Mouse (Mus musculus) myocyte (in vitro differentiated cells): ENCODE results near the gene Creb3l1.

Experiments used
- E2F4 ChIP-seq: IDR thresholded peaks from one replicate; pipeline ENCODE4 v1.6.1; 2011; ENCODE audit warnings: mild to moderate bottlenecking, control low read depth, moderate library complexity; ENCODE audit not compliant: insufficient read depth
- MAX ChIP-seq: IDR thresholded peaks from one replicate; pipeline ENCODE4 v1.6.1; 2011; ENCODE audit warnings: low read depth, mild to moderate bottlenecking, control low read depth
- MYOD1 ChIP-seq, 3 experiments: IDR thresholded peaks; one replicate each; pipeline ENCODE4 v1.6.1; 2011; ENCODE audit warnings: control low read depth in 2 of 3, low read depth in 2 of 3, mild to moderate bottlenecking in 2 of 3, moderate library complexity in 1 of 3; ENCODE audit not compliant: insufficient read length in 2 of 3, control insufficient read depth in 1 of 3
- MYOG ChIP-seq, 3 experiments: IDR thresholded peaks; one replicate each; pipeline ENCODE4 v1.6.1; 2011; ENCODE audit warnings: control low read depth in 2 of 3, low read depth in 2 of 3, mild to moderate bottlenecking in 2 of 3; ENCODE audit not compliant: insufficient read length in 2 of 3, control insufficient read depth in 1 of 3, insufficient read depth in 1 of 3
- POLR2A ChIP-seq: IDR thresholded peaks from one replicate; pipeline ENCODE4 v1.6.1; 2011; ENCODE audit warnings: low read depth, mild to moderate bottlenecking, control low read depth, moderate library complexity; ENCODE audit not compliant: insufficient read length
- POLR2AphosphoS2 ChIP-seq: IDR thresholded peaks from one replicate; pipeline ENCODE4 v1.6.1; 2011; ENCODE audit warnings: low read depth, control low read depth; ENCODE audit not compliant: insufficient read length
- SRF ChIP-seq: IDR thresholded peaks from one replicate; pipeline ENCODE4 v1.6.1; 2011; ENCODE audit warnings: low read depth; ENCODE audit not compliant: control insufficient read depth, insufficient read length
- TCF12 ChIP-seq: IDR thresholded peaks from one replicate; pipeline ENCODE4 v1.6.1; 2011; ENCODE audit warnings: mild to moderate bottlenecking, control low read depth; ENCODE audit not compliant: poor library complexity, insufficient read depth, severe bottlenecking
- USF1 ChIP-seq: IDR thresholded peaks from one replicate; pipeline ENCODE4 v1.6.1; 2011; ENCODE audit warnings: low read depth, mild to moderate bottlenecking, control low read depth, moderate library complexity

GRCm38 (mm10) chr2:92041538-92041937 lies 17.2 kb upstream of the Creb3l1 start:
- TF ChIP-seq MYOD1 (IDR thresholded peaks at IDR 0.05; ENCODE audit: control insufficient read depth in 1 of 3, insufficient read length in 2 of 3, low read depth in 2 of 3): no peak
- TF ChIP-seq POLR2AphosphoS2: no peak
- TF ChIP-seq SRF: no peak
- no peak for TF ChIP-seq POLR2A
- no peak for TF ChIP-seq USF1
- no peak for TF ChIP-seq E2F4
- TF ChIP-seq MAX: no peak
- no peak for TF ChIP-seq TCF12
- TF ChIP-seq MYOG (IDR thresholded peaks at IDR 0.05; ENCODE audit: control insufficient read depth in 1 of 3, insufficient read depth in 1 of 3, insufficient read length in 2 of 3, low read depth in 2 of 3): no peak
